Mouse (Mus musculus): ENCODE data around the gene Ssbp3.

The Ssbp3 gene

DNA sequence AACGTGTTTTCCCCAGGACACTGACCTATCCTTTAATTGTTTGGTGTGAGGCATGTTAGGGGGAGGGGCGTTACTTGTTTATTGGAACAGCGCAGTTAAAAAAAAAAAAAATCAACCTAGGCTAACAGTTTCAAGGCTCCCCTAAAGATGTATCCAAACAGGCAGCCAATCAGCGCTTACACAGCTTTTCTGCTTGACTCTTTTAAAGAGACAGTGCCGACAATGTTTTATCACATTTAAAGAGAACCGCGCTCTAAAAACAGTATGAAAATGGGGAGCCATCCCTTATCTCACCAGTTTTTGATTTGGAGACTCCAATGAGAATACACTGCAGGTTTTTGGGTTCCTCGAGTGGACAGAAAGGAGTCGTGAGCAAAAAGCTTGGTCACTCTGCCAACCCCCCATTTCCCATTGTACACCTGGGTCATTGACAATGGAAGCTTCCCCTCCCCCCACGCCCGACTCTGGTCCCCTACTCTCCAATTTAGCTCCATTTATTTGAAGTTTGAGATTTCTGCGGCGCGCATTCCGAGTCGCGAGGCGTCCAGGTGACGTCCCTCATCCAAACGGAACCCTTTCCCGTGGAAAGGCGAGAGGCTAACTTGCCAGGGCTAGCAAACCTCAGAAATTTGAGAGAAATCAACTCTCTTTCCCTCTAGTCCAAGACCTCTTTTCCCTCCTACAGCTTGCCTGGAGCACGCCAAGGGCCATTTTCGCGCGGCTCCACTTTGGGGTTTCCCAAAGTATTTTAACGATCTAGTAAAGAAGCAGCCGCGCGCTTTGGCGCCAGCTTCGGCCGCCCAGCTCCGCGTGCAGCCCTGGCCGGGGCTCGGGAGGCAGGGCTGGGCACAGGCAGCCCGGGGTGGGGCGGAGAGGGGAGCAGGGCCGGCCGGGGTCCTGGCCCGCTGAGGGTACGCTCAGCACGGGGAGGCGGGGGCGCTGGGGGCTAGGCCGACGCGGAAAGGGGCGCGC lies at the start of gene Ssbp3:
TSS of gene Ssbp3 (plus strand) at position 501 of the 972 bp plus-strand sequence.
- peaks cover 23% of the 10 kb centered on the region for H3K36me3 ChIP-seq (ENCODE audit: insufficient read depth, low read length)
- no peak for TF ChIP-seq POU5F1 (IDR thresholded peaks at IDR 0.05; ENCODE audit: borderline replicate concordance, low read length)
- no peak for TF ChIP-seq NANOG (IDR thresholded peaks at IDR 0.05; ENCODE audit: borderline replicate concordance, low read length)
- no peak for TF ChIP-seq CTCF (conservative IDR thresholded peaks at IDR 0.05; ENCODE audit: low read length)
- peak within 1 kb of the TSS; percentile 93 for H3K4me3 ChIP-seq (replicated peaks; ENCODE audit: low read length)
- peaks cover 65% of the 10 kb centered on the region for H3K4me1 ChIP-seq (replicated peaks; ENCODE audit: low read depth, low read length)
- H3K27me3 ChIP-seq (ENCODE audit: insufficient read depth, low read length): peaks cover 13% of the 10 kb centered on the region
- H3K9me3 ChIP-seq (ENCODE audit: low read length): no peaks in the 10 kb centered on the region

DNA sequence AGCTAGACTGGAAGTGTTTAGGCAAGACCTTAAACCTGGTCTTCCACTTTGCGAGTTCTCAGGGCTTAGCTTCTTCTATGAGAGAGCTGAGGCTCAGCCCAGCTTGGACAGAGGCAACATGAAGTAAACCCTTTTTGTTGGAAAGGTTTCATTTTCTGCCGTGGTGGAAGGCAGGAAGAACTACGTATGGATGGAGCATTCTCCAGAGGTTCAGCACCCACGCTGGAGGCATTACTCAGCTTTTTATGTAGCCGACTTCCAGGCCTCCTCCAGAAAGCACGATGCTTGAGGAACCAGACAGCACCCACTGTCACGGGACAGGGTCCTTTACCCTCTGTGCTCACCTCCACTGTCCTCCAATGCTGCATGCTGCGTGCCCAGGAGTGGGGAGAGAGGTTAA lies 48.6 kb upstream of the Ssbp3 start:
- no peaks in the 10 kb centered on the region for H3K36me3 ChIP-seq (ENCODE audit: insufficient read depth, low read length)
- H3K9me3 ChIP-seq (ENCODE audit: low read length): no peaks in the 10 kb centered on the region
- H3K4me3 ChIP-seq (replicated peaks; ENCODE audit: low read length): peak overlapping the region; percentile 50
- no peaks in the 10 kb centered on the region for H3K27me3 ChIP-seq (ENCODE audit: insufficient read depth, low read length)
- TF ChIP-seq POU5F1 (IDR thresholded peaks at IDR 0.05; ENCODE audit: borderline replicate concordance, low read length): no peak
- no peak for TF ChIP-seq NANOG (IDR thresholded peaks at IDR 0.05; ENCODE audit: borderline replicate concordance, low read length)
- no peak for TF ChIP-seq CTCF (conservative IDR thresholded peaks at IDR 0.05; ENCODE audit: low read length)
- H3K4me1 ChIP-seq (replicated peaks; ENCODE audit: low read depth, low read length): peaks cover 97% of the 10 kb centered on the region

DNA sequence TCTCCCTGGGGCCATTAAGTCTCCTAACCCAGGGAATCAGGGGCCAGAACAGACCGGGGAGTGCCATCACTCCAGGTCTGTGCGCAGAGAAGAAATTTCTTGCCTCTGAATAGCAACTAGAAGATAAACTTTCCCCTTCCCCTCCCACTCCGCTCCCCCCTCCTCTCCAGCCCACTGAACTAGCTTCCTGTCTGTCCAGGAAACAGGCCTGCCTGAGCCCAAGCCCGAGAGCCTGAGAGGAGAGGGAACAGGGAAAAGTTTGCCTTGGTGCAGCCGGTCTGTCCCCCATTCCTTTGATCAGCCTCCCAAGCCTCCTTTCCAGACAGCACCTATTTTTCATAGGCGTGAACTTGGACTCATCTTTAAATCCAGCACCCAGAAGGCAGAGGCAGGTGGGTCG lies 48.2 kb upstream of the Ssbp3 start:
- H3K36me3 ChIP-seq (ENCODE audit: insufficient read depth, low read length): no peaks in the 10 kb centered on the region
- no peaks in the 10 kb centered on the region for H3K27me3 ChIP-seq (ENCODE audit: insufficient read depth, low read length)
- peaks cover 97% of the 10 kb centered on the region for H3K4me1 ChIP-seq (replicated peaks; ENCODE audit: low read depth, low read length)
- H3K9me3 ChIP-seq (ENCODE audit: low read length): no peaks in the 10 kb centered on the region
- no peak for TF ChIP-seq CTCF (conservative IDR thresholded peaks at IDR 0.05; ENCODE audit: low read length)
- TF ChIP-seq NANOG (IDR thresholded peaks at IDR 0.05; ENCODE audit: borderline replicate concordance, low read length): no peak
- no peak for TF ChIP-seq POU5F1 (IDR thresholded peaks at IDR 0.05; ENCODE audit: borderline replicate concordance, low read length)
- H3K4me3 ChIP-seq (replicated peaks; ENCODE audit: low read length): peak overlapping the region; percentile 50

DNA sequence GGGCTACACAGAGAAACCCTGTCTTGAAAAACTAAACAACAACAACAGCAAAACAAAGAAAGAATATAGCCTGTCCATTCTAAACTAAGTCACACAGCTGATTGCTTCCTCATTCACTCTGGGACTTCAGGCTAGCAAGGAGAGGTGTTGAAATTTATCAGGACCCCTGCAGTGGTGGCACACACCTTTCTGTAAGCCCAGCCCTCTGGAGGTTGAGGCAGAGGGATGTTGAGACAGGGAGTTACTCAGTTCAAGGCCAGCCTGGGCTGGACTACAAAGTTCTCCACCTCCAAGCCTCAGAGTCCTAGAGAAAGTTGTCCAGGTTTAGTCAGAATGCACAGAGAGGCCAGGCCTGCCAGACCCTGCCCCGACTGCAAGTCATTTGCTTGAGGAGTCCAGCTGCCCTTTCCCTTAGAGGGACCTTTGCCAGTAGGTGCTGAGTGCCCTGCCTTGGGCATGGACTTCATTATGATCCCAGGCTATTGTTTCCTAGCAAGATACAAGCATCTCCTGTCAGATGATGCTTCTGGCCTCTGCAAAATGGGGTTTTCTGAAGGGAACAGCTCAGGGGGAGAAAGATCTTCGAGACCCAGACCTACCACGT lies 47.6 kb upstream of the Ssbp3 start:
- Histone ChIP-seq H3K4me3 (replicated peaks; ENCODE audit: low read length) (peak overlapping the region; percentile 50), H3K9me3 (ENCODE audit: low read length) (no peaks in the 10 kb centered on the region), H3K27me3 (ENCODE audit: insufficient read depth, low read length) (no peaks in the 10 kb centered on the region), H3K36me3 (ENCODE audit: insufficient read depth, low read length) (no peaks in the 10 kb centered on the region), H3K4me1 (replicated peaks; ENCODE audit: low read depth, low read length) (peaks cover 97% of the 10 kb centered on the region)
- TF ChIP-seq POU5F1 (IDR thresholded peaks at IDR 0.05; ENCODE audit: borderline replicate concordance, low read length): no peak
- TF ChIP-seq CTCF (conservative IDR thresholded peaks at IDR 0.05; ENCODE audit: low read length): no peak
- TF ChIP-seq NANOG (IDR thresholded peaks at IDR 0.05; ENCODE audit: borderline replicate concordance, low read length): no peak

DNA sequence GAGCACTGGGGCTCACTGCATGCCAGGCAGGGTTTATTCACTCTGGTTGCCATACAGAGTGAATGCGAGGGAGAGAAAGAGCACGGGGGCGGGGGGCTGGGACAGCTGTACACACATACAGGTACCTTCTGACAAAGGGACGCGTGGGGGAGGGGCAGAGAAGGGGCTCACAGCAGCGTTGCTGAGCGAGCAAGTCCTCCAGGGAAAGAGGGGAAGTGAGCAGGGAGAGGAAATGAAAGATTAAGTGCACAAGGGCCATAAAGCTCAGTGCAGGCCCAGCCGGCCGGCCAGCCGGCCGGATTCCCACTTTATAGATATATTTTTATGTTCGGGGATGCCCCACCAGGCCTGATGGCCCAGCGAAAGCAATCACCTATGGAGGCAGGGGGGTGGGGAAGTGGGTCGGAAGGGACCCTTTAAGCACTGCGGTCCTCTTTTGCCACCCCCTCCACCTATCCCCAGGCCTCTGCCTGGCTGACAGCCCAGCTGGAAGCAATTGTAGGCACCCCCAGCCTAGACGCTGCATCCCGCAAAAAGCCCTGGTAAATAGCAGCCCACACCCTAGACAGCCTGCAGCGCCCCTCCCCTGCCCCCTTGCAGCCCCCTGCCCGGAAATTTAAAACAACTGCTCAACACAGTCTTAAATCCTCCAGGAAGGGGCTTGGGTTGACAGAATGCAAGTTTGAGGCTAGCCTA lies 44.9 kb upstream of the Ssbp3 start:
- Histone ChIP-seq H3K4me3 (replicated peaks; ENCODE audit: low read length) (peak overlapping the region; percentile 69), H3K4me1 (replicated peaks; ENCODE audit: low read depth, low read length) (peaks cover 99% of the 10 kb centered on the region), H3K9me3 (ENCODE audit: low read length) (no peaks in the 10 kb centered on the region), H3K27me3 (ENCODE audit: insufficient read depth, low read length) (no peaks in the 10 kb centered on the region), H3K36me3 (ENCODE audit: insufficient read depth, low read length) (no peaks in the 10 kb centered on the region)
- no peak for TF ChIP-seq CTCF (conservative IDR thresholded peaks at IDR 0.05; ENCODE audit: low read length)
- no peak for TF ChIP-seq POU5F1 (IDR thresholded peaks at IDR 0.05; ENCODE audit: borderline replicate concordance, low read length)
- no peak for TF ChIP-seq NANOG (IDR thresholded peaks at IDR 0.05; ENCODE audit: borderline replicate concordance, low read length)

DNA sequence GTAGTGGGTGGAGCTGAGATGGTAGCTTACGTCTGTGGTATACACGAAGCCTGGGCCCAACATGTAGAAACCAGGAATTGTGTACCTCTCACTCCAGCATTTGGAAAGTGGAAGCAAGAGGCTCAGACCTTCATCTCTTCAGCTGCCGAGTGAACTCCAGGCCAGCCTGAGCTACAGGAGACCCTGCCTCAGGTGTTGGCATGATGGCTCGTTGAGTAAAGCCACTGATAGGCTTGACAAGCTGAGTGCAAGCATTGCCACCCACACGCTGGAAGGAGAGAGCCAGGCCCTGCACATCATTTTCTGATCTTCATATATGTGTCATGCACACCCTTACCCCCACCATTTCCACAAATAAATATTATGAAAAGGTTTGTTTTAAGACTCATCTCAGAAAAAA lies 44.1 kb upstream of the Ssbp3 start:
- H3K9me3 ChIP-seq (ENCODE audit: low read length): no peaks in the 10 kb centered on the region
- H3K4me1 ChIP-seq (replicated peaks; ENCODE audit: low read depth, low read length): peaks cover 97% of the 10 kb centered on the region
- no peaks in the 10 kb centered on the region for H3K27me3 ChIP-seq (ENCODE audit: insufficient read depth, low read length)
- H3K36me3 ChIP-seq (ENCODE audit: insufficient read depth, low read length): no peaks in the 10 kb centered on the region
- TF ChIP-seq NANOG (IDR thresholded peaks at IDR 0.05; ENCODE audit: borderline replicate concordance, low read length) (no peak), CTCF (conservative IDR thresholded peaks at IDR 0.05; ENCODE audit: low read length) (no peak), POU5F1 (IDR thresholded peaks at IDR 0.05; ENCODE audit: borderline replicate concordance, low read length) (no peak)
- H3K4me3 ChIP-seq (replicated peaks; ENCODE audit: low read length): peak overlapping the region; percentile 69

DNA sequence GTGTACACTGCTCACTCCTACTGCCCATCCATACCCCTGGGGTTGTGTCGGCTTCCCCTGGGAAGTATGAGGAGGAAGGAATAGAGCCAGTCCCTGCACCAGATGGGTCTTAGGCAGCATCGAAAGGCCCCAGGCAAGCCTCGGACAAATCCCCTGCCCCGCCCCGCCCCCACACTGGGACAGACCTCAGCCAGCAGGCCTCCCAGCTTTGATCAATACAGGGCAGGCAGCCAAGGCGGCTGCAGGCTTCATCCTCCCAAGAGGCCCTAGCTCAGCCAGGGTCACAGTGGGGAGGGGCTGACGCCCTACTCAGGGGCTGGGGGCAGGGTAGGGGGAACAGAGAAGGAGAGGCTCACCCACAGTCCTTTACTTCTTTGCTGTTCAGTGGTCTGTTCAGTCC lies 43.7 kb upstream of the Ssbp3 start:
- H3K27me3 ChIP-seq (ENCODE audit: insufficient read depth, low read length): no peaks in the 10 kb centered on the region
- H3K9me3 ChIP-seq (ENCODE audit: low read length): no peaks in the 10 kb centered on the region
- H3K4me3 ChIP-seq (replicated peaks; ENCODE audit: low read length): peak overlapping the region; percentile 69
- peaks cover 97% of the 10 kb centered on the region for H3K4me1 ChIP-seq (replicated peaks; ENCODE audit: low read depth, low read length)
- H3K36me3 ChIP-seq (ENCODE audit: insufficient read depth, low read length): no peaks in the 10 kb centered on the region
- TF ChIP-seq NANOG (IDR thresholded peaks at IDR 0.05; ENCODE audit: borderline replicate concordance, low read length) (no peak), CTCF (conservative IDR thresholded peaks at IDR 0.05; ENCODE audit: low read length) (no peak), POU5F1 (IDR thresholded peaks at IDR 0.05; ENCODE audit: borderline replicate concordance, low read length) (no peak)

Data from E14TG2a.4 (cell line).